Mouse (Mus musculus) heart, embryonic 12.5 days (tissue): ENCODE data around the gene Pfn1. TPM values are rescaled to one million over a fixed set of nuclear protein-coding genes. Genes with fewer than 3 reads are reported as not detected.

Experiments
- ATAC-seq: fragments of 200-750 bp; cut with Nextera tagmentation; 2 replicates; pipeline ENCODE4 v1.8.0; 2017; ENCODE audit warnings: moderate TSS enrichment, moderate library complexity; ENCODE audit not compliant: insufficient number of reproducible peaks, low FRiP score
- H3K27ac ChIP-seq: fragments of 300-500 bp; sonication (generic); 2 replicates; pipeline ENCODE4 v1.5.1; 2016; ENCODE audit warnings: mild to moderate bottlenecking, moderate library complexity; ENCODE audit not compliant: poor library complexity, severe bottlenecking
- H3K27me3 ChIP-seq: fragments of 300-500 bp; sonication (generic); replicated peaks from 2 replicates; pipeline ENCODE4 v1.6.1; 2016; ENCODE audit warnings: mild to moderate bottlenecking, moderate library complexity
- H3K36me3 ChIP-seq: fragments of 300-500 bp; sonication (generic); 2 replicates; pipeline ENCODE4 v1.6.1; 2016; ENCODE audit warnings: mild to moderate bottlenecking, moderate library complexity
- H3K4me1 ChIP-seq: fragments of 300-500 bp; sonication (generic); replicated peaks from 2 replicates; pipeline ENCODE4 v1.6.1; 2016; ENCODE audit warnings: mild to moderate bottlenecking
- H3K4me2 ChIP-seq: fragments of 300-500 bp; sonication (generic); 2 replicates; pipeline ENCODE4 v1.6.1; 2016; ENCODE audit warnings: mild to moderate bottlenecking, moderate library complexity
- H3K4me3 ChIP-seq: fragments of 300-500 bp; sonication (generic); 2 replicates; pipeline ENCODE4 v1.5.1; 2016; ENCODE audit warnings: mild to moderate bottlenecking
- H3K9ac ChIP-seq: fragments of 300-500 bp; sonication (generic); 2 replicates; pipeline ENCODE4 v1.6.1; 2016; ENCODE audit warnings: mild to moderate bottlenecking, moderate library complexity
- H3K9me3 ChIP-seq: fragments of 300-500 bp; sonication (generic); replicated peaks from 2 replicates; pipeline ENCODE4 v1.6.1; 2016; ENCODE audit warnings: mild to moderate bottlenecking, moderate library complexity
- WGBS: fragments of 180-500 bp; shearing (Covaris S2); methylation state at CpG from one replicate; pipeline ENCODE4 v1.1.7; 2016; 5-methylcytosine and 5-hydroxymethylcytosine counted together
- polyA plus RNA-seq: library from polyadenylated mRNA; unstranded; fragments of >200 nt; fragmentation: Nextera tagmentation; extraction: Ambion mirVana; gene quantifications from 2 replicates; pipeline ENCODE4 v1.2.1, GENCODE M21; 2016

Gene Pfn1
- polyA plus RNA-seq, 1 experiment from 2014 or later = 1,661 TPM

DNA sequence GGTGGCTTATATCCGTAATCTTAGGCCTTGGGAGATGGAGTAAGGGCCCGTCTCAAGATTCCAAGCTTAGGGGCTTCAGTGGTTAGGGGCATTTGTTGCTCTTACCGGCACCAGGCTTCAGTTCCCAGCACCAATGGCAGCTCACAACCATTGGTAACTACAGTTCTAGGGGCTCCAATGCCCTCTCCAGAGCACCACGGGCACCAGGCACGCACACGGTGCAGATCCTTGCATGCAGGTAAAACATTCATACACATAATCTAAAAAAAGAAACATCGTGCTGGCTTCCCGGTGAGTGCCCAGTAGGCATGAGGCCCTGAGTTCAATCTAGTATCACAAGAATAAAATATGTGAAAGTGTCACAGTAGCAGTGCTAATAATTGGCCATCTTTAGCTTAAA, 8.7 kb upstream of the Pfn1 start:
- H3K36me3 ChIP-seq = peaks cover 79% of the 10 kb centered on the region
- 81% methylated on average over 8 of the region's 8 CpGs for WGBS
- H3K4me3 ChIP-seq = no peak overlapping the region
- ATAC-seq = no peak
- peaks cover 36% of the 10 kb centered on the region for H3K4me1 ChIP-seq
- H3K9me3 ChIP-seq = no peaks in the 10 kb centered on the region
- no peak overlapping the region for H3K27ac ChIP-seq
- no peak overlapping the region for H3K9ac ChIP-seq
- no peak overlapping the region for H3K4me2 ChIP-seq
- no peaks in the 10 kb centered on the region for H3K27me3 ChIP-seq

DNA sequence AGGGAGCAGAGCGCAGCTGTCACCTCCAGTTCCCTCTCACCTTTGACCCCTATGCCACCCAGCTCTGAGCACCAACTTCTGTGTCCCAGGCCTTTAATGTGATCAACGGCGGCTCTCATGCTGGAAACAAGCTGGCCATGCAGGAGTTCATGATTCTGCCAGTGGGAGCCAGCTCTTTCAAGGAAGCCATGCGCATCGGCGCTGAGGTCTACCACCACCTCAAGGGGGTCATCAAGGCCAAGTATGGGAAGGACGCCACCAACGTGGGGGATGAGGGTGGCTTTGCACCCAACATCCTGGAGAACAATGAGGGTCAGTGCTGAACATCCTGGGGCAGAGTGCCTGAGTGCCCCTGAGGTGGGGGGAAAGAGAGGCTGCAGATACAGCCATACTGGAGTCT, 6.1 kb upstream of the Pfn1 start:
- Histone ChIP-seq H3K4me2 (no peak overlapping the region), H3K4me3 (no peak overlapping the region), H3K4me1 (peaks cover 51% of the 10 kb centered on the region), H3K27ac (no peak overlapping the region), H3K9ac (no peak overlapping the region), H3K27me3 (no peaks in the 10 kb centered on the region), H3K9me3 (no peaks in the 10 kb centered on the region), H3K36me3 (peaks cover 62% of the 10 kb centered on the region)
- 85% methylated on average over 8 of the region's 8 CpGs for WGBS
- ATAC-seq = no peak

DNA sequence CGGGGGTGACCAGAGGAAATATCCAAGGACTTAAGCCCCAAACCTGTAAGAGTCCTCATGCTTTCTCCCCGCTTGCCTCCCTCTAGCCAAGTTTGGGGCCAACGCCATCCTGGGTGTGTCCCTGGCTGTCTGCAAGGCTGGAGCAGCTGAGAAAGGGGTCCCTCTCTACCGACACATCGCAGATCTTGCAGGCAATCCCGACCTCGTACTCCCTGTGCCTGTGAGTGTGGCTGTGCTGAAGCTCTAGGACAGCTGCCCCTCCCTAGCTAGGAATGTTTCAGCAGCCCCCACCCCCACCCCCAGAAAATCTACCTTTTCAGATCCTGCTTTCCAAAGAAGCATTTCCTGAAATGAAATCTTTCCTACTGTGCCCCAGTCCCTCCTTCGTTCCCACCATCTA, 4.5 kb upstream of the Pfn1 start:
- H3K27ac ChIP-seq = no peak overlapping the region

DNA sequence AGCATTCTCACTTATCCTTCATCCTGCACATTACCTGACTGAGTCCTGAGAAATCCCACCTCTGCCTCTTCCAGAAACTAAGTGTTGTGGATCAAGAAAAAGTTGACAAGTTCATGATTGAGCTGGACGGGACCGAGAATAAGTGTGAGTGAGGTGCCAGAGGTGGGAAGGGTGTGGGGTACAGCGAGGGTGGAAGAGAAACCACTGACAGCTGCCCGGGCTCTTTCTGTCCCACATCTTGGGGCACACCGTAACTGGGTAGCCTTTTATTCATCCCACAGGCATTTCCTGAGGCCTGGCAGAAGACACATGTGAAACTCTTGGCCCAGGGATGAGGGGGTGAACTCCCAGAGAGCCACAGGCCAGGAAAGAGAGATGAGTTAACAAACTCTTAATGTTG, 4.1 kb upstream of the Pfn1 start:
- WGBS = 73% methylated on average over 5 of the region's 5 CpGs
- H3K36me3 ChIP-seq = peaks cover 44% of the 10 kb centered on the region
- H3K4me2 ChIP-seq = peak overlapping the region; percentile 82
- ATAC-seq = no peak
- no peaks in the 10 kb centered on the region for H3K9me3 ChIP-seq
- peak overlapping the region; percentile 78 for H3K4me3 ChIP-seq
- H3K27me3 ChIP-seq = no peaks in the 10 kb centered on the region
- H3K9ac ChIP-seq = peak overlapping the region; percentile 94
- peaks cover 45% of the 10 kb centered on the region for H3K4me1 ChIP-seq
- peak overlapping the region; percentile 39 for H3K27ac ChIP-seq

More for the DNA sequence above, 4.5 kb upstream of the Pfn1 start:
- Histone ChIP-seq H3K4me1 (peaks cover 47% of the 10 kb centered on the region), H3K9ac (peak overlapping the region; percentile 60; the same call in 1 of the 2 replicates), H3K9me3 (no peaks in the 10 kb centered on the region), H3K27me3 (no peaks in the 10 kb centered on the region), H3K36me3 (peaks cover 48% of the 10 kb centered on the region), H3K4me3 (no peak overlapping the region), H3K4me2 (peak overlapping the region; percentile 82)
- ATAC-seq = no peak
- 59% methylated on average over 8 of the region's 8 CpGs for WGBS

DNA sequence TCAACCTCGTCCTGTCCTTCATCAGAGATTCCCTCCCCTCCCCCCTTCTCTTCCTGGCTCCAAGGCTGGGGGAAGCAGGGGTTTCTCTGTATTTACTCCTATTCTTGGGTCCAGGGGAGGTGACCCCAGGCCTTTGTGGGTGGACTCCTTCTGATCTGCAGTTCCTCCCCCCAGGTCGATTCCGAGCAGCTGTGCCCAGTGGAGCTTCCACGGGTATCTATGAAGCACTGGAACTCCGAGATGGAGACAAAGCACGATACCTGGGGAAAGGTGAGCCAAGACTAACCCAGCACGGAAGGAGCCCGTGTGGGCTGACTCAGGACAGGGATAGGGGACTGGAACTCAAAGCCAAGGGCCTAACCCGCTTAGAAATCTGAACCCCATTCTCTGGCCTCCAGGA, 3.5 kb upstream of the Pfn1 start:
- no peak for ATAC-seq
- H3K36me3 ChIP-seq = peaks cover 38% of the 10 kb centered on the region
- 48% methylated on average over 9 of the region's 9 CpGs for WGBS
- peak overlapping the region; percentile 94 for H3K9ac ChIP-seq
- H3K4me2 ChIP-seq = peak overlapping the region; percentile 82
- no peaks in the 10 kb centered on the region for H3K9me3 ChIP-seq
- H3K27ac ChIP-seq = peak overlapping the region; percentile 96
- no peaks in the 10 kb centered on the region for H3K27me3 ChIP-seq
- H3K4me3 ChIP-seq = peak overlapping the region; percentile 78
- peaks cover 45% of the 10 kb centered on the region for H3K4me1 ChIP-seq

DNA sequence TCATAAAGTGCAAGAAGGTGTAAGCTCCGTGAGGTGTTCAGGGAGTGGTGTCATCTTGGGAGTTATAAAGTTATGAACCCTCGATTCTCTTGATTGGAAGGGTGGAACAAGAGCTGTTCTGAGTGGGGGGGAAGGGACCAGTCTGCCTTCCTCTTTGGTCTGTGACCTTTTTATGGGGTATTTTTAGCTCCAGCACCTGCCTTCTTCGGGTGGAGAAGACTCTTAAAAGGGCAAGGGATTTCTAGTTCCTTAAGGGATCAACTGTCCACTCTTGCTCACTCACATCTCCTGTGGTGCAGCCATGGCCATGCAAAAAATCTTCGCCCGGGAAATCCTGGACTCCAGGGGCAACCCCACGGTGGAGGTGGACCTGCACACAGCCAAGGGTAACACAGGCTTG, 3.1 kb upstream of the Pfn1 start:
- H3K9me3 ChIP-seq = no peaks in the 10 kb centered on the region
- H3K36me3 ChIP-seq = peaks cover 37% of the 10 kb centered on the region
- ATAC-seq = no peak
- peak overlapping the region; percentile 78 for H3K4me3 ChIP-seq
- H3K27ac ChIP-seq = peak overlapping the region; percentile 96
- no peaks in the 10 kb centered on the region for H3K27me3 ChIP-seq
- peak overlapping the region; percentile 94 for H3K9ac ChIP-seq
- peaks cover 49% of the 10 kb centered on the region for H3K4me1 ChIP-seq
- WGBS = 36% methylated on average over 6 of the region's 6 CpGs
- H3K4me2 ChIP-seq = peak overlapping the region; percentile 82

DNA sequence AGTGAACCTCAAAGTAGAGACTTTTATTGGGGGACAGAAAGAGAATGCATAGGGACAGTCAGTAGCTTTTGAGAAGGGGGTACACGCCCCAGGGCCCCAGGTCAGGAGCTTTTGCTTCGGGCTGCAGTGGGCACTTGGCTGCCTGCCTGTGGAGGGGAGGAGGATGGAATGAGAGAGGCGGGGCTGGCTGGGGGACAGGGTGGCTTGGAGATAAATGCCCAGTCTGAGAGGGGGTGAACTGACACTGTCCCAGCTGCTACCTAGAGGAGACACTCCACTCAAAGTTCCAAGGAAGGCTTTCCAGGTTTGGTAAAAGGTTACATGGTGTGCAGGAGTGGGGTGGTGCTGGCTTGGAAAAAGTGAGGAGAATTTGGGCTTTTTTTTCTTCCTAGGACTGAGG, 2.5 kb upstream of the Pfn1 start, which contains the start of gene Eno3:
Gene Eno3 (plus strand): TSS at position 239 of the 400 bp plus-strand sequence.
- H3K36me3 ChIP-seq = peaks cover 37% of the 10 kb centered on the region
- ATAC-seq = no peak
- no peaks in the 10 kb centered on the region for H3K9me3 ChIP-seq
- H3K27ac ChIP-seq = peak within 1 kb of the TSS; percentile 96
- peak within 1 kb of the TSS; percentile 82 for H3K4me2 ChIP-seq
- no peaks in the 10 kb centered on the region for H3K27me3 ChIP-seq
- H3K4me3 ChIP-seq = peak within 1 kb of the TSS; percentile 78
- H3K9ac ChIP-seq = peak within 1 kb of the TSS; percentile 94
- 2% methylated on average over 3 of the region's 3 CpGs for WGBS
- peaks cover 55% of the 10 kb centered on the region for H3K4me1 ChIP-seq

DNA sequence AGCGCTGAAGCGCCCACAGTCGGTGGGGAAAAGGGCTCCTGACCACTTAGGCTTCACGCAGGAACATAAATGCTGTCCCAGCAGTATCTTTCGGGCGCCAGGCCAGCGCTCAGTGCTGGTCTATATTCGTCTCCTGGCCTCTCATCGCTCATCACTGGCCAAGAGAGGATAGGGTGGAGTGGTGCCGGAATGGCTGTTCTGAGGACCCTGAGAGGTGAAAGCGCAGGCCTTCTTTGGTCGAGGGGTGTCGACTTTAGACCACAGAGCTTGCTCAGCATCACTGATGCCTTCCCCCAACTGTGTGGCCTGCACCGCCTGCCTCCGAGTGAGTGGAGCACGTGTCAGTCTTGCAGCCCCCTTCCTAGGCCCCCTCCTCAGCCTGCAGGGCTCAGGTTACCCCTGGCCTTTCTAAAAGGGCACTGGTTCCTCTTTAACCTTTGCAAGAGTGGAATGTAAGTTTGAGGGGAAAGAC, 2.0 kb upstream of the Pfn1 start:
- H3K36me3 ChIP-seq = peaks cover 38% of the 10 kb centered on the region
- peak overlapping the region; percentile 94 for H3K9ac ChIP-seq
- no peaks in the 10 kb centered on the region for H3K27me3 ChIP-seq
- peaks cover 59% of the 10 kb centered on the region for H3K4me1 ChIP-seq
- WGBS = 4% methylated on average over 16 of the region's 16 CpGs
- peak overlapping the region; percentile 96 for H3K27ac ChIP-seq
- H3K4me2 ChIP-seq = peak overlapping the region; percentile 82
- peak; percentile 13; the same call in 1 of the 2 replicates for ATAC-seq
- no peaks in the 10 kb centered on the region for H3K9me3 ChIP-seq
- H3K4me3 ChIP-seq = peak overlapping the region; percentile 78

DNA sequence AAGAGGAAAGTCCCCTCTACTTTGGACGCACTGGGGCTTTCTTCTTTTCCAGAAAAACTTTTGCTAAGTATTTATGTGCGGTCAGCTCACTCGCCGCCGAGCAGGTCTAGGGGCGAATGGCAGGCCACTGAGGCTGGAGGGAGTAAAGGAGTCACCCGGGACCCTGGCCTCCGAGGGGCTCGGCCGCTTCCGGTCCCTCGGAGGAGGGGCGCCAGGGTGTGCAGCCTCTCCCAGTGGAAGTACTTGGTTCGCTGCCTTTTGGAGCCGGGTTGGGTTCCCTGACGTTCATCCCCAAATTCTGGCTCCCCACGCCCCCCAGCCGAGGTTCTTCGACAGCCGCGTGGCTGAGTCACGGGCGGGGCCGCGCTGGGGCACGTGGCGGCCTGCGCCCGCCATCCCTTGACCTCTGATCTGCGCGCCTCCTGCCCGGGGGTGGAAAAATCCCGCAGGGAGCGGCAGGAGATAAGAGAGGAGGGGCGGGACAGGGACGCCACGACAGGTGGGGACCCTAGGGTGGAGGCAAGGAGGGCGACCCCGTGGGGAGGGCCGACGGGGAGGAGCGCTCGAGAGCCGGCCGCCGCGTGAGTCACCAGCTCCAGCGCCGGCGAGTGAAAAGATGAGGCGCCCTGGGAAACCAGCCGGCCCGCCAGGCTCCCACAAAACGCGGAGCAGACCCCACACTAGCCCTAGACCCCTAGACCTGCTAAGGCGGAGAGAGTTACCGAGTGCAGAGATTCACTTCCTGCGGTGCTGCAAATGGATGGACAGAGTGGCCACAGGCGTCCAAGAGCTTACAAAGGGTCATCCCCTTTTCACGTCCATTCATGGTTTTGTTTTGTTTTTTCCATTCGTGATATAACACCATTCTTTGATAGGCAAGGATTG, 1.4 kb upstream of the Pfn1 start:
- H3K9ac ChIP-seq = peak overlapping the region; percentile 94
- peak overlapping the region; percentile 96 for H3K27ac ChIP-seq
- peaks cover 61% of the 10 kb centered on the region for H3K4me1 ChIP-seq
- no peaks in the 10 kb centered on the region for H3K9me3 ChIP-seq
- H3K27me3 ChIP-seq = no peaks in the 10 kb centered on the region
- peaks cover 38% of the 10 kb centered on the region for H3K36me3 ChIP-seq
- H3K4me2 ChIP-seq = peak overlapping the region; percentile 82
- WGBS = under 1% methylated on average over 61 of the region's 61 CpGs
- peak; percentile 40 for ATAC-seq
- peak overlapping the region; percentile 78 for H3K4me3 ChIP-seq

DNA sequence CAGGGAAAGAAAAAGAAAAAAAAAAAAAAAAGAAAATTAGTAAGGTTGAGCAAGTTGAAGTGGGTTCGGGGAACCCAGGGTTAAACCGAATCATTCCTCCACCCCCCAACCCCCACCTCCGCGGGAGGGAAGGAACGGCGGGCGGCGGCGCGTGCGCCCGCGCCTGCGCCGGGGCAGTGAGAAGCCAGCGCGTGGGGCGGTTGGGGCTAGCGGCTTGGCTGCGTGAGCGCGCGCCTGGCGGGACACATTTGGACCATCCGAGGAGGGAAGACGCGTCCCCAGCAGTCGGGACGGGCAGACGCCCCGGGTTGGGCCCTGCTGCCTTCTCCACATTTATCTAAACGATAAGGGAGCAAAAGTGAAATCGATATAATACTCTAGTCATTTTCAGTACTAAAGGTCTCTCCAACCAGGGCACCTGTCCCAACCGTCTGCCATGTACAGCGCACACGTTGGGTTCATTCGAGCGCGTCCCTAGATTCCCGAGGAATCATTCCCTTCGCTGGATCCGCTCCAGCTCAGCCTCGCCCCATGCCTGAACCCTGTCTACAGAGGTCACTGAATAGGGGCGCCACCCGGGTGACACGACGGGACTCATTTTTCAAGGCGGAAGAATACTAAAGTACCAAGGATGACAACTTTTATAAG, 603 bp upstream of the Pfn1 start:
- Histone ChIP-seq H3K27ac (peak overlapping the region; percentile 96), H3K27me3 (no peaks in the 10 kb centered on the region), H3K4me2 (peak overlapping the region; percentile 82), H3K36me3 (peaks cover 38% of the 10 kb centered on the region), H3K4me3 (peak overlapping the region; percentile 78), H3K4me1 (peaks cover 68% of the 10 kb centered on the region), H3K9me3 (no peaks in the 10 kb centered on the region), H3K9ac (peak overlapping the region; percentile 94)
- peak; percentile 46 for ATAC-seq
- WGBS = 0% methylated on average over 48 of the region's 48 CpGs
